Mouse (Mus musculus): ENCODE data around the gene Psg17. TPM values are rescaled to one million over a fixed set of nuclear protein-coding genes. Genes with fewer than 3 reads are reported as not detected.

Psg17 gene
- total and polyA plus RNA-seq, 3 experiments, result not detected

- dilution Hi-C loops (cut with MboI; ENCODE audit: extremely low pct_ligation_motif_present, extremely low pct_unique_long_range_greater_than_20kb, low sequenced_read_pairs), result no loop called here
- no peak overlapping the region for H3K9ac ChIP-seq (ENCODE audit: insufficient read depth, low read depth)
- no peak overlapping the region for H3K4me2 ChIP-seq (ENCODE audit: insufficient read depth, low read depth, poor library complexity, severe bottlenecking)
- no peaks in the 10 kb centered on the region for H3K9me3 ChIP-seq (replicated peaks; ENCODE audit: low read length)
- TF ChIP-seq USF2 (conservative IDR thresholded peaks at IDR 0.05; ENCODE audit: low read depth, low read length) (no peak), TCF12 (IDR thresholded peaks at IDR 0.05; ENCODE audit: low read depth, low read length) (no peak), IRF4 (IDR thresholded peaks at IDR 0.05; ENCODE audit: low read depth, low read length) (no peak), ELF1 (IDR thresholded peaks at IDR 0.05; ENCODE audit: low read depth, low read length) (no peak), CHD2 (IDR thresholded peaks at IDR 0.05; ENCODE audit: low read length) (no peak), MAZ (IDR thresholded peaks at IDR 0.05; ENCODE audit: low read depth, low read length) (no peak), ETS1 (conservative IDR thresholded peaks at IDR 0.05; ENCODE audit: low read depth, low read length) (no peak), RCOR1 (conservative IDR thresholded peaks at IDR 0.05; ENCODE audit: low read depth, low read length) (no peak), ZKSCAN1 (IDR thresholded peaks at IDR 0.05; ENCODE audit: borderline replicate concordance, low read depth, low read length) (no peak), JUND (conservative IDR thresholded peaks at IDR 0.05; ENCODE audit: low read depth, low read length) (no peak), E2F4 (IDR thresholded peaks at IDR 0.05; ENCODE audit: insufficient replicate concordance, low read depth, low read length) (no peak), MXI1 (IDR thresholded peaks at IDR 0.05; ENCODE audit: low read depth, low read length) (no peak), KAT2A (IDR thresholded peaks at IDR 0.05; ENCODE audit: insufficient replicate concordance, low read length) (no peak), EP300 (IDR thresholded peaks at IDR 0.05; ENCODE audit: low read length) (no peak), MEF2A (IDR thresholded peaks at IDR 0.05; ENCODE audit: borderline replicate concordance, low read depth, low read length) (no peak), POLR2A (IDR thresholded peaks at IDR 0.05; ENCODE audit: low read depth, low read length) (no peak), NRF1 (IDR thresholded peaks at IDR 0.05; ENCODE audit: low read depth, low read length) (no peak), MYC (IDR thresholded peaks at IDR 0.05; ENCODE audit: low read depth, low read length) (no peak), CTCF (conservative IDR thresholded peaks at IDR 0.05 in 1 of 2, IDR thresholded peaks at IDR 0.05 in 1 of 2; ENCODE audit: low read depth in 2 of 2, low read length in 2 of 2) (no peak)
- H3K79me2 ChIP-seq (replicated peaks; ENCODE audit: control insufficient read depth, extremely low read depth, insufficient read depth, poor library complexity, severe bottlenecking), result no peaks in the 10 kb centered on the region
- DNase-seq (ENCODE audit: extremely low read depth), result no peak
- no peaks in the 10 kb centered on the region for H3K4me1 ChIP-seq (ENCODE audit: control insufficient read depth in 1 of 2, insufficient read depth in 2 of 2)
- H3K27ac ChIP-seq (ENCODE audit: insufficient read depth, low read depth), result no peak overlapping the region
- peaks cover 45% of the 10 kb centered on the region for H3K27me3 ChIP-seq (replicated peaks)
- in situ Hi-C loops (cut with MboI; ENCODE audit: low pct_ligation_motif_present, low pct_unique_long_range_greater_than_20kb, low sequenced_read_pairs), result no loop called here
- H3K4me3 ChIP-seq (replicated peaks in 1 of 3; ENCODE audit: low read depth in 2 of 3, low read length in 2 of 3, poor library complexity in 1 of 3), result no peak overlapping the region
- H3K36me3 ChIP-seq (replicated peaks in 1 of 2; ENCODE audit: control insufficient read depth in 1 of 2, insufficient read depth in 1 of 2, low read length in 1 of 2), result no peaks in the 10 kb centered on the region
These were observed 8.1 kb upstream of the Psg17 start for GRCm38 (mm10) chr7:18829545-18829944.

DNA sequence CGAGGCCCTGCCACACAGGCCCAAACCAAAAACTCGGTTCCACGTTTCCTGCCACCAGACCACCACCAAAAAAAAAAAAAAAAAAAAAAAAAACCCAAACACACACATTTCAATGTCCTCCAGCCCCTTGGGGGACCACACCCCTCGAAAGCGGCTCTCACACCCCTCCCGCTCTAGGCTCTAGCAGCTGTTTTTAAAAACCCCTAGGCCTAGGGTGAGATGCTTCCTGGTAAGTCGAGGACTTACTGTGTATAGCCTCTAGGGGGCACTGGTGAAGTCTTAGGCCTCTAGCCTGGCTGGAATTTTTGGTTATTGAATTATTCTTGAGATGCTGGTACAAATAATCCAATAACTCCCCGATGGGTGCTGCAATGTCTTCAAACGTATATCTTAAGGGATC, 7.2 kb upstream of the Psg17 start:
- no peak overlapping the region for H3K27ac ChIP-seq (ENCODE audit: insufficient read depth, low read depth)
- in situ Hi-C loops (cut with MboI; ENCODE audit: low pct_ligation_motif_present, low pct_unique_long_range_greater_than_20kb, low sequenced_read_pairs), result no loop called here
- TF ChIP-seq CHD2 (IDR thresholded peaks at IDR 0.05; ENCODE audit: low read length) (no peak), MAFK (IDR thresholded peaks at IDR 0.05; ENCODE audit: insufficient replicate concordance, low read length) (no peak), USF1 (IDR thresholded peaks at IDR 0.05; ENCODE audit: low read depth, low read length) (no peak), POLR2AphosphoS2 (IDR thresholded peaks at IDR 0.05; ENCODE audit: low read depth, low read length) (no peak), CHD1 (IDR thresholded peaks at IDR 0.05; ENCODE audit: low read depth, low read length) (no peak), ZNF384 (IDR thresholded peaks at IDR 0.05; ENCODE audit: low read depth, low read length) (no peak), CTCF (conservative IDR thresholded peaks at IDR 0.05 in 1 of 2, IDR thresholded peaks at IDR 0.05 in 1 of 2; ENCODE audit: low read depth in 2 of 2, low read length in 2 of 2) (peak; percentile 18 to 49; a peak in 2 of 4 replicates), JUND (conservative IDR thresholded peaks at IDR 0.05; ENCODE audit: low read depth, low read length) (no peak), ELF1 (IDR thresholded peaks at IDR 0.05; ENCODE audit: low read depth, low read length) (peak; percentile 47; the same call in 1 of the 2 replicates), USF2 (conservative IDR thresholded peaks at IDR 0.05; ENCODE audit: low read depth, low read length) (no peak)
- H3K4me1 ChIP-seq (ENCODE audit: control insufficient read depth in 1 of 2, insufficient read depth in 2 of 2), result no peaks in the 10 kb centered on the region
- H3K36me3 ChIP-seq (replicated peaks in 1 of 2; ENCODE audit: control insufficient read depth in 1 of 2, insufficient read depth in 1 of 2, low read length in 1 of 2), result no peaks in the 10 kb centered on the region
- H3K9me3 ChIP-seq (replicated peaks; ENCODE audit: low read length), result no peaks in the 10 kb centered on the region
- no peaks in the 10 kb centered on the region for H3K79me2 ChIP-seq (replicated peaks; ENCODE audit: control insufficient read depth, extremely low read depth, insufficient read depth, poor library complexity, severe bottlenecking)
- H3K9ac ChIP-seq (ENCODE audit: insufficient read depth, low read depth), result no peak overlapping the region
- dilution Hi-C loops (cut with MboI; ENCODE audit: extremely low pct_ligation_motif_present, extremely low pct_unique_long_range_greater_than_20kb, low sequenced_read_pairs), result no loop called here
- H3K4me3 ChIP-seq (replicated peaks in 1 of 3; ENCODE audit: low read depth in 2 of 3, low read length in 2 of 3, poor library complexity in 1 of 3), result no peak overlapping the region
- peaks cover 49% of the 10 kb centered on the region for H3K27me3 ChIP-seq (replicated peaks)
- H3K4me2 ChIP-seq (ENCODE audit: insufficient read depth, low read depth, poor library complexity, severe bottlenecking), result no peak overlapping the region
- peak; percentile 14 for DNase-seq (ENCODE audit: extremely low read depth)

Data from CH12.LX (cell line).